Mouse (Mus musculus): ENCODE results near the gene Gm5475. TPM values are rescaled to one million over a fixed set of nuclear protein-coding genes. Genes with fewer than 3 reads are reported as not detected.
A peak's percentile ranks its signal among the peaks of the same experiment; 100 is the strongest.
"Not testable (repeated sequence)": the region's sequence is repeated elsewhere in the genome, so short reads cannot be mapped to it uniquely, and the experiment has no call there.

Gene Gm5475
- 0.77 and 1.0 TPM in 2 replicates for polyA plus RNA-seq (2015; fragmentation: Nextera tagmentation; extraction: Ambion mirVana)

- peak within 1 kb of the TSS; percentile 85 for H3K4me3 ChIP-seq (ENCODE audit: low read depth, low read length)
- H3K4me1 ChIP-seq (replicated peaks; ENCODE audit: control insufficient read depth, insufficient read depth, low read length); ATAC-seq; H3K27me3 ChIP-seq (replicated peaks; ENCODE audit: control insufficient read depth, insufficient read depth, low read length); H3K9me3 ChIP-seq (ENCODE audit: control insufficient read depth); H3K36me3 ChIP-seq (ENCODE audit: control insufficient read depth, insufficient read depth): not testable (repeated sequence)
- peak within 1 kb of the TSS; percentile 91 for H3K27ac ChIP-seq (ENCODE audit: low read depth, low read length)
- WGBS = 21% methylated on average over 3 of the region's 3 CpGs
- H3K4me2 ChIP-seq (replicated peaks; ENCODE audit: low read depth) = peak within 1 kb of the TSS; percentile 83
- peak within 1 kb of the TSS; percentile 95 for H3K9ac ChIP-seq (ENCODE audit: low read depth, low read length)
These were observed at the start of gene Gm5475 for GRCm38 (mm10) chr15:100421758-100422197. Gene Gm5475, plus strand, starts transcription at chr15:100422147.

DNA sequence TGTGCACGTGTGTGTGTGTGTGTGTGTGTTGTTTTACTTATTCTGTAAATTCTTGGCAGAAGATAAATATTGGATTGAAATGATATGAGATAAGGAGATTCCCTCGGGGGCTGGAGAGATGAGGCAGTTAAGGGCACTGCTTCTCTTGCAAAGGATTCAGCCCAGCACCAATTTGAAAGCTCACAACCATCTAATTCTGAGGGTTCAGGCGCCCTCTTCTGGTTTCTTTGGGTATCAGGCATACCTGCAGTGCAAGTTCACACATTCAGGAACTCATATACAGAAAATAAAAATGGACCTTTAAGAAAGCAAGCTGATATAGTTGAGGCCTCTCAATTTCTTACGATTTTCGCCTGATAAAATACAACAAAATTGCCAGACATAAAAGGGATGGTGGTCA, 46.9 kb upstream of the Gm5475 start:
- no peak for ATAC-seq
- WGBS = 33% methylated on average over 5 of the region's 5 CpGs
- Histone ChIP-seq H3K9ac (ENCODE audit: low read depth, low read length) (no peak overlapping the region), H3K9me3 (ENCODE audit: control insufficient read depth) (no peaks in the 10 kb centered on the region; the same call in 1 of the 2 replicates), H3K4me2 (replicated peaks; ENCODE audit: low read depth) (no peak overlapping the region), H3K27ac (ENCODE audit: low read depth, low read length) (no peak overlapping the region), H3K27me3 (replicated peaks; ENCODE audit: control insufficient read depth, insufficient read depth, low read length) (0 out of 2 replicates have a peak, but pooled peaks cover under 1% of the 10 kb centered on the region), H3K36me3 (ENCODE audit: control insufficient read depth, insufficient read depth) (no peaks in the 10 kb centered on the region), H3K4me1 (replicated peaks; ENCODE audit: control insufficient read depth, insufficient read depth, low read length) (no peaks in the 10 kb centered on the region), H3K4me3 (ENCODE audit: low read depth, low read length) (no peak overlapping the region)
- peak; percentile 80 for TF ChIP-seq CTCF (IDR thresholded peaks at IDR 0.05; ENCODE audit: low read depth)

- H3K4me1 ChIP-seq (replicated peaks; ENCODE audit: control insufficient read depth, insufficient read depth, low read length); H3K4me3 ChIP-seq (ENCODE audit: low read depth, low read length); H3K36me3 ChIP-seq (ENCODE audit: control insufficient read depth, insufficient read depth); H3K27ac ChIP-seq (ENCODE audit: low read depth, low read length); H3K9ac ChIP-seq (ENCODE audit: low read depth, low read length); H3K4me2 ChIP-seq (replicated peaks; ENCODE audit: low read depth); H3K9me3 ChIP-seq (ENCODE audit: control insufficient read depth); H3K27me3 ChIP-seq (replicated peaks; ENCODE audit: control insufficient read depth, insufficient read depth, low read length); ATAC-seq: not testable (repeated sequence)
- peak; percentile 41 for TF ChIP-seq CTCF (IDR thresholded peaks at IDR 0.05; ENCODE audit: low read depth)
- WGBS = 22% methylated on average over 3 of the region's 9 CpGs
These were observed 44.0 kb upstream of the Gm5475 start for GRCm38 (mm10) chr15:100377847-100378505.

DNA sequence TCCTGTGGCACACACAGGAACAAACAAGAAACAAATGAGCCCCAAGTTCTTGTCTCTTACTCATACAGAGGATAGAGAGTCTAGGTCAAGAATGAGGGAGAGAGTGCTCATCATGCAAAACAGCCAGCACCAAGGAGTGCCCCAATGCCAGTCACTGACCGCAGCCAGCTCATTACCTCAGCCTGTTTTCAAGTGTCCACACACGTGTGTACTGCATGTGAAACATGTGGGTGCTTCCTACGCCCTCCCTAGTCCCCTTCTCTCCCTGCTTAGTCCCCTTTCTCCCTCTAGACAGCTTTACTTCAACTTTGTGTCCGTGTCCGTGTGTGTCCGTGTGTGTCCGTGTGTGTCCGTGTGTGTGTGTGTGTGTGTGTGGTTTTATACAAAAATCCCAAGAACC, 42.3 kb upstream of the Gm5475 start:
- ATAC-seq = no peak
- no peak for TF ChIP-seq CTCF (IDR thresholded peaks at IDR 0.05; ENCODE audit: low read depth)
- WGBS = 83% methylated on average over 8 of the region's 8 CpGs

GRCm38 (mm10) chr15:100380104-100380503, 41.8 kb upstream of the Gm5475 start:
- H3K27ac ChIP-seq (ENCODE audit: low read depth, low read length) = no peak overlapping the region
- H3K27me3 ChIP-seq (replicated peaks; ENCODE audit: control insufficient read depth, insufficient read depth, low read length) = no peaks in the 10 kb centered on the region
- H3K4me3 ChIP-seq (ENCODE audit: low read depth, low read length) = no peak overlapping the region
- H3K9ac ChIP-seq (ENCODE audit: low read depth, low read length) = no peak overlapping the region
- no peaks in the 10 kb centered on the region for H3K9me3 ChIP-seq (ENCODE audit: control insufficient read depth)
- no peak overlapping the region for H3K4me2 ChIP-seq (replicated peaks; ENCODE audit: low read depth)
- WGBS = 39% methylated on average over 2 of the region's 2 CpGs
- no peaks in the 10 kb centered on the region for H3K36me3 ChIP-seq (ENCODE audit: control insufficient read depth, insufficient read depth)
- H3K4me1 ChIP-seq (replicated peaks; ENCODE audit: control insufficient read depth, insufficient read depth, low read length) = no peaks in the 10 kb centered on the region
- no peak for TF ChIP-seq CTCF (IDR thresholded peaks at IDR 0.05; ENCODE audit: low read depth)
- peak; percentile 48 for ATAC-seq

More for the DNA sequence above, 42.3 kb upstream of the Gm5475 start:
- no peaks in the 10 kb centered on the region for H3K36me3 ChIP-seq (ENCODE audit: control insufficient read depth, insufficient read depth)
- no peak overlapping the region for H3K4me3 ChIP-seq (ENCODE audit: low read depth, low read length)
- no peaks in the 10 kb centered on the region for H3K9me3 ChIP-seq (ENCODE audit: control insufficient read depth)
- no peak overlapping the region for H3K4me2 ChIP-seq (replicated peaks; ENCODE audit: low read depth)
- H3K27ac ChIP-seq (ENCODE audit: low read depth, low read length) = no peak overlapping the region
- no peak overlapping the region for H3K9ac ChIP-seq (ENCODE audit: low read depth, low read length)
- H3K4me1 ChIP-seq (replicated peaks; ENCODE audit: control insufficient read depth, insufficient read depth, low read length) = no peaks in the 10 kb centered on the region
- H3K27me3 ChIP-seq (replicated peaks; ENCODE audit: control insufficient read depth, insufficient read depth, low read length) = no peaks in the 10 kb centered on the region

DNA sequence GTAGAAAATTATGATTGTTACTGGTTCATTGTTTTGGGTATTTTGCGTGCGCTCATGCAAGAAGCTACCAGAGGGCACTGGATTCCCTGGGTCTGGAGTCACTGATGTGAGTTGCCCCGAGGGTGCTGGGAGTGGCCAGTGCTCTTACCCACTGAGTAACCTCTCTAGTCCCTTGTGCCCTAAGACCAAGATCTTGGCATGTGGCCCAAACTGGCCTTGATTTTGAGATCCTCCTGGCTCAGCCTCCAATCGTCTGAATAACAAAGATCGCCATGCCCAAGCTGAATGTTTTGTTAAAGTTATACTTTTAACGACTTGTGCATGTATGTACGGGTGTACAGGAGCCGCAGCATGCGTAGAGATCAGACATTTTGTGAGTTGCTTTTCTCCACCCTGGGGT, 36.2 kb upstream of the Gm5475 start:
- no peak overlapping the region for H3K4me3 ChIP-seq (ENCODE audit: low read depth, low read length)
- ATAC-seq = no peak
- no peak for TF ChIP-seq CTCF (IDR thresholded peaks at IDR 0.05; ENCODE audit: low read depth)
- no peaks in the 10 kb centered on the region for H3K27me3 ChIP-seq (replicated peaks; ENCODE audit: control insufficient read depth, insufficient read depth, low read length)
- no peak overlapping the region for H3K9ac ChIP-seq (ENCODE audit: low read depth, low read length)
- no peak overlapping the region for H3K4me2 ChIP-seq (replicated peaks; ENCODE audit: low read depth)
- H3K27ac ChIP-seq (ENCODE audit: low read depth, low read length) = no peak overlapping the region
- no peaks in the 10 kb centered on the region for H3K36me3 ChIP-seq (ENCODE audit: control insufficient read depth, insufficient read depth)
- no peaks in the 10 kb centered on the region for H3K9me3 ChIP-seq (ENCODE audit: control insufficient read depth)
- no peaks in the 10 kb centered on the region for H3K4me1 ChIP-seq (replicated peaks; ENCODE audit: control insufficient read depth, insufficient read depth, low read length)
- 91% methylated on average over 9 of the region's 9 CpGs for WGBS

Data from intestine, postnatal 0 days (tissue).